In genomic region chr12:112214441-112214857, GRCm38 (mm10) we compare ENCODE assay signal across 10 mouse cellular contexts.
DNase-seq lines count a peak whose midpoint lies in the region; ATAC-seq lines count a peak whose summit lies in the region.
"Had no signal": no experiment of that assay in that cellular context is flagged by ENCODE, and none has a peak within 500 bp of the region (broad histone marks: within the 10 kb centered on the region; RNA-seq: fewer than 3 reads in every experiment).

No protein-coding gene starts in this region.

- no peaks in the 10 kb centered on the region for H3K36me3 ChIP-seq in intestine, embryonic 14.5 days (ENCODE audit: control insufficient read depth, insufficient read depth, low read length)
- no peaks in the 10 kb centered on the region for H3K36me3 ChIP-seq in intestine, embryonic 15.5 days
- H3K36me3 ChIP-seq in embryonic facial prominence, embryonic 11.5 days (replicated peaks; ENCODE audit: control insufficient read depth, insufficient read depth, low read depth, low read length): no peaks in the 10 kb centered on the region
- H3K36me3 ChIP-seq in midbrain, embryonic 15.5 days (replicated peaks): no peaks in the 10 kb centered on the region
- H3K36me3 ChIP-seq in heart, embryonic 10.5 days: no peaks in the 10 kb centered on the region
- H3K36me3 ChIP-seq: heart, embryonic 12.5 days had no signal

- peaks cover 6% of the 10 kb centered on the region; the same call in 1 of the 2 replicates for H3K4me1 ChIP-seq in intestine, embryonic 14.5 days (replicated peaks; ENCODE audit: control insufficient read depth, insufficient read depth, low read length)
- 0 out of 2 replicates have a peak, but pooled peaks cover 8% of the 10 kb centered on the region for H3K4me1 ChIP-seq in intestine, embryonic 15.5 days (replicated peaks)
- no peaks in the 10 kb centered on the region for H3K4me1 ChIP-seq in embryonic facial prominence, embryonic 11.5 days (ENCODE audit: control insufficient read depth, insufficient read depth, low read length)
- peaks cover 48% of the 10 kb centered on the region for H3K4me1 ChIP-seq in midbrain, embryonic 15.5 days
- peaks cover 38% of the 10 kb centered on the region for H3K4me1 ChIP-seq in heart, embryonic 10.5 days

- H3K4me2 ChIP-seq in intestine, embryonic 14.5 days (ENCODE audit: low read length): no peak overlapping the region
- no peak overlapping the region for H3K4me2 ChIP-seq in intestine, embryonic 15.5 days (replicated peaks)
- H3K4me2 ChIP-seq in embryonic facial prominence, embryonic 11.5 days (ENCODE audit: low read depth, low read length): no peak overlapping the region
- H3K4me2 ChIP-seq in midbrain, embryonic 15.5 days: no peak overlapping the region
- H3K4me2 ChIP-seq: heart, embryonic 12.5 days had no signal

- H3K4me3 ChIP-seq in intestine, embryonic 14.5 days (ENCODE audit: low read depth, low read length): no peak overlapping the region
- H3K4me3 ChIP-seq in intestine, embryonic 15.5 days (replicated peaks): no peak overlapping the region
- no peak overlapping the region for H3K4me3 ChIP-seq in embryonic facial prominence, embryonic 11.5 days (ENCODE audit: low read depth, low read length)
- no peak overlapping the region for H3K4me3 ChIP-seq in midbrain, embryonic 15.5 days
- H3K4me3 ChIP-seq in heart, embryonic 10.5 days: no peak overlapping the region
- H3K4me3 ChIP-seq: heart, embryonic 12.5 days had no signal

- no peak overlapping the region for H3K27ac ChIP-seq in intestine, embryonic 14.5 days (ENCODE audit: low read depth)
- no peak overlapping the region for H3K27ac ChIP-seq in intestine, embryonic 15.5 days
- no peak overlapping the region for H3K27ac ChIP-seq in embryonic facial prominence, embryonic 11.5 days (replicated peaks; ENCODE audit: low read depth, low read length)
- peak overlapping the region; percentile 62 for H3K27ac ChIP-seq in midbrain, embryonic 15.5 days
- no peak overlapping the region for H3K27ac ChIP-seq in heart, embryonic 10.5 days

- no peaks in the 10 kb centered on the region for H3K9me3 ChIP-seq in intestine, embryonic 14.5 days (ENCODE audit: control insufficient read depth, low read length)
- no peaks in the 10 kb centered on the region for H3K9me3 ChIP-seq in intestine, embryonic 15.5 days
- no peaks in the 10 kb centered on the region for H3K9me3 ChIP-seq in embryonic facial prominence, embryonic 11.5 days (replicated peaks; ENCODE audit: control insufficient read depth, low read length)
- no peaks in the 10 kb centered on the region for H3K9me3 ChIP-seq in midbrain, embryonic 15.5 days
- no peaks in the 10 kb centered on the region for H3K9me3 ChIP-seq in heart, embryonic 10.5 days
- H3K9me3 ChIP-seq: heart, embryonic 12.5 days had no signal

- 0 out of 2 replicates have a peak, but pooled peaks have one; percentile 16 for ATAC-seq in intestine, embryonic 14.5 days (replicated peaks; ENCODE audit: low FRiP score, low TSS enrichment, low read depth)
- ATAC-seq in intestine, embryonic 15.5 days: no peak; the same call in 1 of the 2 replicates
- peak; percentile 35; the same call in 1 of the 2 replicates for ATAC-seq in embryonic facial prominence, embryonic 11.5 days (replicated peaks; ENCODE audit: insufficient number of reproducible peaks, low FRiP score, low TSS enrichment, low read depth)
- peak; percentile 62 for ATAC-seq in midbrain, embryonic 15.5 days (replicated peaks)

- H3K9ac ChIP-seq in intestine, embryonic 14.5 days (ENCODE audit: low read length): no peak overlapping the region
- H3K9ac ChIP-seq in intestine, embryonic 15.5 days: no peak overlapping the region
- H3K9ac ChIP-seq in embryonic facial prominence, embryonic 11.5 days (replicated peaks; ENCODE audit: low read length): no peak overlapping the region
- no peak overlapping the region for H3K9ac ChIP-seq in midbrain, embryonic 15.5 days
- H3K9ac ChIP-seq: heart, embryonic 12.5 days had no signal

- WGBS in intestine, embryonic 14.5 days: 23% methylated on average over 13 of the region's 13 CpGs
- WGBS in intestine, embryonic 15.5 days: 30% methylated on average over 13 of the region's 13 CpGs
- 29% methylated on average over 11 of the region's 13 CpGs for WGBS in embryonic facial prominence, embryonic 11.5 days
- WGBS in midbrain, embryonic 15.5 days: 11% methylated on average over 13 of the region's 13 CpGs
- WGBS in heart, embryonic 10.5 days: 38% methylated on average over 13 of the region's 13 CpGs

- H3K27me3 ChIP-seq in intestine, embryonic 14.5 days (replicated peaks; ENCODE audit: control insufficient read depth, insufficient read depth, low read length): no peaks in the 10 kb centered on the region
- H3K27me3 ChIP-seq in intestine, embryonic 15.5 days (replicated peaks): no peaks in the 10 kb centered on the region
- H3K27me3 ChIP-seq in embryonic facial prominence, embryonic 11.5 days (ENCODE audit: control insufficient read depth, insufficient read depth, low read length): no peaks in the 10 kb centered on the region
- no peaks in the 10 kb centered on the region for H3K27me3 ChIP-seq in midbrain, embryonic 15.5 days (replicated peaks)
- peaks cover 24% of the 10 kb centered on the region; the same call in 1 of the 2 replicates for H3K27me3 ChIP-seq in heart, embryonic 10.5 days (ENCODE audit: insufficient read depth, poor library complexity, severe bottlenecking)

- no peak for DNase-seq in intestine, embryonic 14.5 days (ENCODE audit: low spot score)
- DNase-seq in adrenal gland, adult 2 months: peak; percentile 87
- no peak for DNase-seq in embryonic facial prominence, embryonic 11.5 days (ENCODE audit: low spot score)
- no peak for DNase-seq in right cerebral cortex, adult 18-20 months
- no peak for DNase-seq in heart, embryonic 10.5 days (ENCODE audit: low spot score)
- DNase-seq in layer of hippocampus, adult 8-10 months (ENCODE audit: low spot score in 2 of 2): no peak
- DNase-seq: kidney, adult 11 months had no signal
